Mouse (Mus musculus) stomach, embryonic 14.5 days (tissue): Measurements from ENCODE around the gene Olfr67. TPM values are rescaled to one million over a fixed set of nuclear protein-coding genes. Genes with fewer than 3 reads are reported as not detected.

Experiments
- ATAC-seq: fragments of 200-750 bp; cut with Nextera tagmentation; 2 replicates; pipeline ENCODE4 v1.8.0; 2017; ENCODE audit warnings: low read depth, moderate TSS enrichment; ENCODE audit not compliant: insufficient number of reproducible peaks, insufficient read depth, low FRiP score
- H3K27ac ChIP-seq: fragments of 300-500 bp; sonication (generic); 2 replicates; pipeline ENCODE4 v1.5.1; 2014; ENCODE audit warnings: mild to moderate bottlenecking, low read length, moderate library complexity, mixed read lengths
- H3K27me3 ChIP-seq: fragments of 300-500 bp; sonication (generic); 2 replicates; pipeline ENCODE4 v1.6.1; 2014; ENCODE audit warnings: low read length, control low read depth, mixed read lengths; ENCODE audit not compliant: control insufficient read depth, insufficient read depth
- H3K36me3 ChIP-seq: fragments of 300-500 bp; sonication (generic); 2 replicates; pipeline ENCODE4 v1.6.1; 2014; ENCODE audit warnings: mild to moderate bottlenecking, control low read depth, low read length, moderate library complexity, mixed read lengths; ENCODE audit not compliant: control insufficient read depth, insufficient read depth
- H3K4me1 ChIP-seq: fragments of 300-500 bp; sonication (generic); 2 replicates; pipeline ENCODE4 v1.6.1; 2014; ENCODE audit warnings: low read length, control low read depth, mixed read lengths; ENCODE audit not compliant: control insufficient read depth, insufficient read depth
- H3K4me2 ChIP-seq: fragments of 300-500 bp; sonication (generic); replicated peaks from 2 replicates; pipeline ENCODE4 v1.6.1; 2014; ENCODE audit warnings: low read depth, low read length, control low read depth
- H3K4me3 ChIP-seq: fragments of 300-500 bp; sonication (generic); 2 replicates; pipeline ENCODE4 v1.5.1; 2014; ENCODE audit warnings: low read depth, low read length, control low read depth
- H3K9ac ChIP-seq: fragments of 300-500 bp; sonication (generic); replicated peaks from 2 replicates; pipeline ENCODE4 v1.6.1; 2014; ENCODE audit warnings: low read depth, mild to moderate bottlenecking, control low read depth, low read length, moderate library complexity, mixed read lengths
- H3K9me3 ChIP-seq: fragments of 300-500 bp; sonication (generic); 2 replicates; pipeline ENCODE4 v1.6.1; 2016; ENCODE audit warnings: low read depth, low read length, control low read depth; ENCODE audit not compliant: control insufficient read depth
- WGBS: fragments of 180-500 bp; shearing (Covaris S2); extraction: QIAGEN DNeasy Blood & Tissue Kit; methylation state at CpG from one replicate; pipeline ENCODE4 v1.1.7; 2014; 5-methylcytosine and 5-hydroxymethylcytosine counted together
- polyA plus RNA-seq: library from polyadenylated mRNA; unstranded; fragments of >200 nt; fragmentation: Nextera tagmentation; extraction: Ambion mirVana; gene quantifications from 2 replicates; pipeline ENCODE4 v1.2.1, GENCODE M21; 2014

The Olfr67 gene
- polyA plus RNA-seq, 1 experiment from 2014 or later: not detected

- Histone ChIP-seq H3K4me2 (no peak within 1 kb of the TSS), H3K9ac (no peak within 1 kb of the TSS), H3K9me3 (no peaks in the 10 kb centered on the region), H3K4me3 (no peak within 1 kb of the TSS), H3K27me3 (no peaks in the 10 kb centered on the region), H3K4me1 (no peaks in the 10 kb centered on the region), H3K27ac (no peak within 1 kb of the TSS), H3K36me3 (no peaks in the 10 kb centered on the region)
- 77% methylated on average over 2 of the region's 2 CpGs for WGBS
- no peak for ATAC-seq
Observed at GRCm38 (mm10) chr7:103744843-103745242, 46.8 kb downstream of the Olfr67 start, which contains the start of gene Olfr629. Gene Olfr629, minus strand, starts transcription at chr7:103744943.

Other genes with a start within 250 kb of the Olfr67 start
- gene Olfr612, start 249.1 kb downstream of the Olfr67 start, polyA plus RNA-seq: not detected in 2 replicates
- not detected in 2 replicates for gene Olfr613, start 243.7 kb downstream of the Olfr67 start, polyA plus RNA-seq
- gene Olfr615, start 235.7 kb downstream of the Olfr67 start, polyA plus RNA-seq: not detected in 2 replicates
- not detected in 2 replicates for gene Olfr616, start 222.7 kb downstream of the Olfr67 start, polyA plus RNA-seq
- not detected in 2 replicates for gene Olfr617, start 218.8 kb downstream of the Olfr67 start, polyA plus RNA-seq
- gene Olfr618, start 201.7 kb downstream of the Olfr67 start, polyA plus RNA-seq: not detected in 2 replicates
- gene Olfr619, start 191.2 kb downstream of the Olfr67 start, polyA plus RNA-seq: not detected in 2 replicates
- gene Olfr620, start 179.3 kb downstream of the Olfr67 start, polyA plus RNA-seq: not detected in 2 replicates
- not detected in 2 replicates for gene Olfr622, start 149.1 kb downstream of the Olfr67 start, polyA plus RNA-seq
- not detected in 2 replicates for gene Olfr623, start 128.1 kb downstream of the Olfr67 start, polyA plus RNA-seq
- gene Olfr624, start 120.6 kb downstream of the Olfr67 start, polyA plus RNA-seq: 0.04 TPM in 1 of 2 replicates, not detected in the other
- not detected in 2 replicates for gene Olfr625-ps1, start 109.1 kb downstream of the Olfr67 start, polyA plus RNA-seq
- gene Olfr243, start 77.2 kb downstream of the Olfr67 start, polyA plus RNA-seq: not detected in 2 replicates
- not detected in 2 replicates for gene Olfr628, start 61.4 kb downstream of the Olfr67 start, polyA plus RNA-seq
- not detected in 2 replicates for gene Olfr629, start 46.9 kb downstream of the Olfr67 start, polyA plus RNA-seq
- gene Olfr630, start 34.5 kb downstream of the Olfr67 start, polyA plus RNA-seq: not detected in 2 replicates
- not detected in 2 replicates for gene Olfr69, start 20.2 kb downstream of the Olfr67 start, polyA plus RNA-seq
- not detected in 2 replicates for gene Olfr68, start 12.1 kb downstream of the Olfr67 start, polyA plus RNA-seq
- gene Hbb-bt, start 22.2 kb upstream of the Olfr67 start, polyA plus RNA-seq: 1,564 and 1,619 TPM in 2 replicates
- 3,670 and 3,888 TPM in 2 replicates for gene Hbb-bs, start 36.3 kb upstream of the Olfr67 start, polyA plus RNA-seq
- not detected in 2 replicates for gene Hbb-bh2, start 48.7 kb upstream of the Olfr67 start, polyA plus RNA-seq
- 2.9 and 6.2 TPM in 2 replicates for gene Hbb-bh1, start 51.3 kb upstream of the Olfr67 start, polyA plus RNA-seq
- gene Hbb-y, start 61.4 kb upstream of the Olfr67 start, polyA plus RNA-seq: 616 and 882 TPM in 2 replicates
- not detected in 2 replicates for gene Olfr66, start 94.4 kb upstream of the Olfr67 start, polyA plus RNA-seq
- gene Olfr64, start 102.7 kb upstream of the Olfr67 start, polyA plus RNA-seq: not detected in 2 replicates
- gene Olfr65, start 111.7 kb upstream of the Olfr67 start, polyA plus RNA-seq: not detected in 2 replicates
- not detected in 2 replicates for gene Olfr631, start 137.0 kb upstream of the Olfr67 start, polyA plus RNA-seq
- not detected in 2 replicates for gene Olfr632, start 142.5 kb upstream of the Olfr67 start, polyA plus RNA-seq
- gene Olfr633, start 152.6 kb upstream of the Olfr67 start, polyA plus RNA-seq: not detected in 2 replicates
- gene Olfr635, start 179.3 kb upstream of the Olfr67 start, polyA plus RNA-seq: not detected in 2 replicates
- gene Olfr638, start 206.9 kb upstream of the Olfr67 start, polyA plus RNA-seq: not detected in 2 replicates
- gene Olfr639, start 225.5 kb upstream of the Olfr67 start, polyA plus RNA-seq: 0.03 TPM in 1 of 2 replicates, not detected in the other
- not detected in 2 replicates for gene Olfr640, start 233.8 kb upstream of the Olfr67 start, polyA plus RNA-seq
- not detected in 2 replicates for gene Olfr641, start 243.6 kb upstream of the Olfr67 start, polyA plus RNA-seq